In genomic region chr7:127652050-127652449, GRCm38 (mm10) we compare ENCODE assay signal across 9 mouse cellular contexts. TPM values are rescaled to one million over a fixed set of nuclear protein-coding genes. Genes with fewer than 3 reads are reported as not detected.
A peak's percentile ranks its signal among the peaks of the same experiment; 100 is the strongest.
DNase-seq lines count a peak whose midpoint lies in the region; ATAC-seq and TF ChIP-seq lines count a peak whose summit lies in the region.
"Had no signal": no experiment of that assay in that cellular context is flagged by ENCODE, and none has a peak within 500 bp of the region (broad histone marks: within the 10 kb centered on the region; RNA-seq: fewer than 3 reads in every experiment).

No protein-coding gene starts in this region.

- TF ChIP-seq CTCF in forebrain, postnatal 0 days (IDR thresholded peaks at IDR 0.05; ENCODE audit: low read depth): no peak

- no peak overlapping the region for H3K27ac ChIP-seq in heart, embryonic 13.5 days (replicated peaks)
- H3K27ac ChIP-seq in forebrain, postnatal 0 days (ENCODE audit: low read depth, low read length): no peak overlapping the region
- H3K27ac ChIP-seq in limb, embryonic 10.5 days: peak overlapping the region; percentile 69
- no peak overlapping the region for H3K27ac ChIP-seq in neural tube, embryonic 13.5 days (replicated peaks)

- no peak for ATAC-seq in heart, embryonic 13.5 days (ENCODE audit: extremely low read depth, insufficient number of reproducible peaks, low FRiP score, low TSS enrichment)
- no peak for ATAC-seq in forebrain, postnatal 0 days
- ATAC-seq in neural tube, embryonic 13.5 days (ENCODE audit: low read depth): no peak
- no peak for ATAC-seq in cerebellum, adult (ENCODE audit: insufficient number of reproducible peaks, low FRiP score, low TSS enrichment)

- H3K4me3 ChIP-seq in heart, embryonic 13.5 days: peak overlapping the region; percentile 41
- H3K4me3 ChIP-seq in forebrain, postnatal 0 days (ENCODE audit: low read depth, low read length): no peak overlapping the region
- H3K4me3 ChIP-seq in limb, embryonic 10.5 days: peak overlapping the region; percentile 33
- H3K4me3 ChIP-seq in neural tube, embryonic 13.5 days: peak overlapping the region; percentile 1; the same call in 1 of the 2 replicates
- H3K4me3 ChIP-seq: erythroblast, embryonic 14.5 days had no signal

- H3K4me1 ChIP-seq in heart, embryonic 13.5 days: 0 out of 2 replicates have a peak, but pooled peaks cover 9% of the 10 kb centered on the region
- H3K4me1 ChIP-seq in forebrain, postnatal 0 days (ENCODE audit: insufficient read depth): no peaks in the 10 kb centered on the region
- peaks cover 10% of the 10 kb centered on the region for H3K4me1 ChIP-seq in limb, embryonic 10.5 days
- 0 out of 2 replicates have a peak, but pooled peaks cover 3% of the 10 kb centered on the region for H3K4me1 ChIP-seq in neural tube, embryonic 13.5 days (replicated peaks)

- H3K9ac ChIP-seq in heart, embryonic 13.5 days: peak overlapping the region; percentile 66
- no peak overlapping the region for H3K9ac ChIP-seq in forebrain, postnatal 0 days
- 0 out of 2 replicates have a peak overlapping the region, but pooled peaks have one; percentile 0 for H3K9ac ChIP-seq in neural tube, embryonic 13.5 days

- no peak for DNase-seq in heart, adult 8-10 months (ENCODE audit: low spot score)
- no peak for DNase-seq in forebrain, postnatal 0 days
- peak; percentile 66 for DNase-seq in limb, embryonic 10.5 days (ENCODE audit: low spot score)
- DNase-seq in thymus, adult 18-20 months: no peak
- no peak for DNase-seq in testis, postnatal 10 days (ENCODE audit: low spot score)

- H3K9me3 ChIP-seq in heart, embryonic 13.5 days: no peaks in the 10 kb centered on the region
- H3K9me3 ChIP-seq in forebrain, postnatal 0 days (ENCODE audit: low read length): no peaks in the 10 kb centered on the region
- no peaks in the 10 kb centered on the region for H3K9me3 ChIP-seq in limb, embryonic 10.5 days (replicated peaks)
- no peaks in the 10 kb centered on the region for H3K9me3 ChIP-seq in neural tube, embryonic 13.5 days

- 13% methylated on average over 18 of the region's 18 CpGs for WGBS in heart, embryonic 13.5 days
- 20% methylated on average over 18 of the region's 18 CpGs for WGBS in forebrain, postnatal 0 days
- WGBS in limb, embryonic 10.5 days: 19% methylated on average over 18 of the region's 18 CpGs
- 10% methylated on average over 18 of the region's 18 CpGs for WGBS in neural tube, embryonic 13.5 days

- peaks cover 11% of the 10 kb centered on the region; the same call in 1 of the 2 replicates for H3K27me3 ChIP-seq in heart, embryonic 13.5 days (replicated peaks)
- no peaks in the 10 kb centered on the region for H3K27me3 ChIP-seq in forebrain, postnatal 0 days (ENCODE audit: insufficient read depth, low read length)
- H3K27me3 ChIP-seq in limb, embryonic 10.5 days (ENCODE audit: low read depth, poor library complexity, severe bottlenecking): no peaks in the 10 kb centered on the region
- no peaks in the 10 kb centered on the region for H3K27me3 ChIP-seq in neural tube, embryonic 13.5 days

- no peaks in the 10 kb centered on the region for H3K36me3 ChIP-seq in heart, embryonic 13.5 days
- no peaks in the 10 kb centered on the region for H3K36me3 ChIP-seq in forebrain, postnatal 0 days (ENCODE audit: insufficient read depth)
- no peaks in the 10 kb centered on the region for H3K36me3 ChIP-seq in limb, embryonic 10.5 days
- H3K36me3 ChIP-seq in neural tube, embryonic 13.5 days: no peaks in the 10 kb centered on the region

- H3K4me2 ChIP-seq in heart, embryonic 13.5 days: peak overlapping the region; percentile 68
- H3K4me2 ChIP-seq in forebrain, postnatal 0 days (ENCODE audit: low read depth): peak overlapping the region; percentile 28; the same call in 1 of the 2 replicates
- peak overlapping the region; percentile 33 for H3K4me2 ChIP-seq in neural tube, embryonic 13.5 days

RNA-seq across cellular contexts. Expression of gene Zfp629, which starts 36.5 kb away (rescaled TPM):
- 8.4 and 9.5 TPM in 2 replicates for polyA plus RNA-seq in heart, embryonic 13.5 days (2015; fragmentation: Nextera tagmentation; extraction: Ambion mirVana)
- total RNA-seq in heart, adult 8-10 months (2022): 10 to 100 TPM; 19.9 to 23.4 (median 20.0) TPM
- 27.6 and 35.7 TPM in 2 replicates for total RNA-seq in forebrain, postnatal 0 days (2014; rRNA removed)
- 9.6 and 10.5 TPM in 2 replicates for polyA plus RNA-seq in forebrain, postnatal 0 days (2015; fragmentation: Nextera tagmentation; extraction: Ambion mirVana)
- polyA plus RNA-seq in limb, embryonic 10.5 days (2016; fragmentation: Nextera tagmentation; extraction: Ambion mirVana): 29.0 and 32.9 TPM in 2 replicates
- 22.8 and 23.1 TPM in 2 replicates for polyA plus RNA-seq in neural tube, embryonic 13.5 days (2015; fragmentation: Nextera tagmentation; extraction: Ambion mirVana)

RNA-seq across cellular contexts. Expression of gene Bcl7c, which starts 56.7 kb away (rescaled TPM):
- polyA plus RNA-seq in heart, embryonic 13.5 days (2015; fragmentation: Nextera tagmentation; extraction: Ambion mirVana): 30.7 and 35.8 TPM in 2 replicates
- 10 to 100 TPM; 37.6 to 44.6 (median 41.4) TPM for total RNA-seq in heart, adult 8-10 months (2022)
- total RNA-seq in forebrain, postnatal 0 days (2014; rRNA removed): 93.1 and 102 TPM in 2 replicates
- 43.9 and 47.5 TPM in 2 replicates for polyA plus RNA-seq in forebrain, postnatal 0 days (2015; fragmentation: Nextera tagmentation; extraction: Ambion mirVana)
- 77.9 and 79.5 TPM in 2 replicates for polyA plus RNA-seq in limb, embryonic 10.5 days (2016; fragmentation: Nextera tagmentation; extraction: Ambion mirVana)
- 41.2 and 44.9 TPM in 2 replicates for polyA plus RNA-seq in neural tube, embryonic 13.5 days (2015; fragmentation: Nextera tagmentation; extraction: Ambion mirVana)
